Comparison of ENCODE assay signal across 9 mouse cellular contexts in genomic region chr11:103763410-103764163, GRCm38 (mm10). TPM values are rescaled to one million over a fixed set of nuclear protein-coding genes. Genes with fewer than 3 reads are reported as not detected.
DNase-seq lines count a peak whose midpoint lies in the region; ATAC-seq and TF ChIP-seq lines count a peak whose summit lies in the region.
"Had no signal": no experiment of that assay in that cellular context is flagged by ENCODE, and none has a peak within 500 bp of the region (broad histone marks: within the 10 kb centered on the region; RNA-seq: fewer than 3 reads in every experiment).

No protein-coding gene starts in this region.

- H3K9ac ChIP-seq in kidney, postnatal 0 days (ENCODE audit: low read depth, low read length), result no peak overlapping the region
- H3K9ac ChIP-seq in stomach, embryonic 14.5 days (replicated peaks; ENCODE audit: low read depth, low read length), result no peak overlapping the region
- H3K9ac ChIP-seq: limb, embryonic 12.5 days had no signal

- H3K4me3 ChIP-seq in cerebellum, adult 2 months (replicated peaks; ENCODE audit: insufficient read depth, low read depth, low read length), result no peak overlapping the region
- H3K4me3 ChIP-seq in kidney, postnatal 0 days (replicated peaks; ENCODE audit: low read depth, low read length), result no peak overlapping the region
- no peak overlapping the region for H3K4me3 ChIP-seq in stomach, embryonic 14.5 days (ENCODE audit: low read depth, low read length)
- H3K4me3 ChIP-seq: limb, embryonic 12.5 days had no signal

- DNase-seq in cerebellum, adult 18-20 months, result peak; percentile 49 to 64
- peak; percentile 48 to 55 for DNase-seq in B cell, adult 2 months
- DNase-seq in cerebellum, adult 2 months, result peak; percentile 53 to 54
- DNase-seq in forelimb bud, embryonic 11.5 days (ENCODE audit: low read depth, low spot score), result peak; percentile 80
- peak; percentile 81 for DNase-seq in kidney, postnatal 0 days (ENCODE audit: low spot score)
- DNase-seq in lung, postnatal 36 days, result peak; percentile 75

- TF ChIP-seq CTCF in cerebellum, adult 2 months (IDR thresholded peaks at IDR 0.05; ENCODE audit: borderline replicate concordance, insufficient read depth, low read depth, low read length), result peak; percentile 71
- peak; percentile 94 for TF ChIP-seq CTCF in kidney, postnatal 0 days (IDR thresholded peaks at IDR 0.05; ENCODE audit: low read depth)

- H3K4me1 ChIP-seq in cerebellum, adult 2 months (ENCODE audit: control insufficient read depth, insufficient read depth, low read length), result no peaks in the 10 kb centered on the region
- H3K4me1 ChIP-seq in kidney, postnatal 0 days (replicated peaks; ENCODE audit: insufficient read depth, low read length), result no peaks in the 10 kb centered on the region
- H3K4me1 ChIP-seq in stomach, embryonic 14.5 days (ENCODE audit: control insufficient read depth, insufficient read depth, low read length), result no peaks in the 10 kb centered on the region

- no peaks in the 10 kb centered on the region for H3K36me3 ChIP-seq in kidney, postnatal 0 days (ENCODE audit: insufficient read depth, low read length)
- H3K36me3 ChIP-seq in stomach, embryonic 14.5 days (ENCODE audit: control insufficient read depth, insufficient read depth, low read length), result no peaks in the 10 kb centered on the region
- H3K36me3 ChIP-seq: limb, embryonic 12.5 days had no signal

- H3K9me3 ChIP-seq in kidney, postnatal 0 days (replicated peaks; ENCODE audit: low read length), result no peaks in the 10 kb centered on the region
- H3K9me3 ChIP-seq in stomach, embryonic 14.5 days (ENCODE audit: control insufficient read depth, low read depth, low read length), result no peaks in the 10 kb centered on the region
- H3K9me3 ChIP-seq: limb, embryonic 12.5 days had no signal

- H3K4me2 ChIP-seq in kidney, postnatal 0 days (ENCODE audit: low read length), result no peak overlapping the region
- H3K4me2 ChIP-seq in stomach, embryonic 14.5 days (replicated peaks; ENCODE audit: low read depth, low read length), result no peak overlapping the region
- H3K4me2 ChIP-seq: limb, embryonic 12.5 days had no signal

- H3K27me3 ChIP-seq in cerebellum, adult 2 months (ENCODE audit: control insufficient read depth, insufficient read depth, low read length), result no peaks in the 10 kb centered on the region
- H3K27me3 ChIP-seq in kidney, postnatal 0 days (ENCODE audit: insufficient read depth, low read length), result 0 out of 2 replicates have a peak, but pooled peaks cover 3% of the 10 kb centered on the region
- H3K27me3 ChIP-seq in stomach, embryonic 14.5 days (ENCODE audit: control insufficient read depth, insufficient read depth, low read length), result 0 out of 2 replicates have a peak, but pooled peaks cover under 1% of the 10 kb centered on the region

- TF ChIP-seq POLR2A in cerebellum, adult 2 months (IDR thresholded peaks at IDR 0.05; ENCODE audit: borderline replicate concordance, insufficient read depth, low read length), result no peak

- no peak overlapping the region for H3K27ac ChIP-seq in cerebellum, adult 2 months (ENCODE audit: insufficient read depth, low read length)
- no peak overlapping the region for H3K27ac ChIP-seq in kidney, postnatal 0 days
- H3K27ac ChIP-seq in stomach, embryonic 14.5 days (ENCODE audit: low read length), result no peak overlapping the region
- H3K27ac ChIP-seq: limb, embryonic 12.5 days had no signal

- WGBS in cerebellum, adult 2 months, result 27% methylated on average over 10 of the region's 10 CpGs
- 11% methylated on average over 10 of the region's 10 CpGs for WGBS in kidney, postnatal 0 days
- 20% methylated on average over 10 of the region's 10 CpGs for WGBS in stomach, embryonic 14.5 days

- no peak; the same call in 1 of the 2 replicates for ATAC-seq in cerebellum, adult (ENCODE audit: insufficient number of reproducible peaks, low FRiP score, low TSS enrichment)
- no peak for ATAC-seq in kidney, postnatal 0 days (replicated peaks; ENCODE audit: low FRiP score, low read depth)
- ATAC-seq in stomach, embryonic 14.5 days (ENCODE audit: insufficient number of reproducible peaks, insufficient read depth, low FRiP score, low read depth), result peak; percentile 28; the same call in 1 of the 2 replicates

RNA-seq across cellular contexts. Expression of gene Wnt3, which starts 10.4 kb away (rescaled TPM):
- 13.6 and 14.5 TPM in 2 replicates for polyA plus RNA-seq in cerebellum, adult 2 months (2012; rRNA removed)
- 0.05 and 0.06 TPM in 2 replicates for polyA plus RNA-seq in kidney, postnatal 0 days (2015; fragmentation: Nextera tagmentation; extraction: Ambion mirVana)
- polyA plus RNA-seq in stomach, embryonic 14.5 days (2014; fragmentation: Nextera tagmentation; extraction: Ambion mirVana), result 0.07 and 0.10 TPM in 2 replicates

RNA-seq across cellular contexts. Expression of gene Wnt9b, which starts 14.0 kb away (rescaled TPM):
- polyA plus RNA-seq in cerebellum, adult 2 months (2012; rRNA removed), result 1.0 and 1.1 TPM in 2 replicates
- 10.4 and 12.5 TPM in 2 replicates for polyA plus RNA-seq in kidney, postnatal 0 days (2015; fragmentation: Nextera tagmentation; extraction: Ambion mirVana)
- 0.06 and 0.07 TPM in 2 replicates for polyA plus RNA-seq in stomach, embryonic 14.5 days (2014; fragmentation: Nextera tagmentation; extraction: Ambion mirVana)

Comparison
In these comparisons a context has a peak if more than half of its experiments do, and no peak if none do; other contexts are left out.
1. RNA of gene Wnt3, which starts 10.4 kb away (polyA plus RNA-seq): 13.6 to 14.5 TPM in cerebellum, adult 2 months; 0.07 to 0.10 TPM in stomach, embryonic 14.5 days and 0.05 to 0.06 TPM in kidney, postnatal 0 days; every median in the first group is over 10 times any median in the second.
2. Peak in every context shown above with its lines, with median percentiles within 50 percentile points of each other: DNase-seq.